8 mouse cellular contexts compared by ENCODE assay signal in genomic region chr13:107846621-107847178, GRCm38 (mm10).
DNase-seq lines count a peak whose midpoint lies in the region; ATAC-seq and TF ChIP-seq lines count a peak whose summit lies in the region.

No protein-coding gene starts in this region.

- no peak for DNase-seq in heart, postnatal 36 days
- DNase-seq in embryonic facial prominence, embryonic 14.5 days (ENCODE audit: low spot score), result peak; percentile 86
- DNase-seq in midbrain, embryonic 11.5 days (ENCODE audit: low spot score, missing footprints), result peak; percentile 87
- no peak for DNase-seq in cerebellum, postnatal 4 days (ENCODE audit: low spot score in 2 of 2)
- no peak for DNase-seq in urinary bladder, postnatal 4 days (ENCODE audit: low spot score in 2 of 2)

- no peak overlapping the region for H3K9ac ChIP-seq in heart, embryonic 11.5 days (ENCODE audit: low read depth, low read length)
- peak overlapping the region; percentile 47 for H3K9ac ChIP-seq in embryonic facial prominence, embryonic 14.5 days (ENCODE audit: low read depth, low read length)
- peak overlapping the region; percentile 37; the same call in 1 of the 2 replicates for H3K9ac ChIP-seq in intestine, postnatal 0 days (ENCODE audit: low read depth, low read length)
- H3K9ac ChIP-seq in midbrain, embryonic 11.5 days (ENCODE audit: low read length), result 0 out of 2 replicates have a peak overlapping the region, but pooled peaks have one; percentile 39

- no peaks in the 10 kb centered on the region for H3K9me3 ChIP-seq in heart, embryonic 11.5 days (replicated peaks; ENCODE audit: control insufficient read depth, low read length)
- H3K9me3 ChIP-seq in embryonic facial prominence, embryonic 14.5 days (ENCODE audit: control insufficient read depth, low read length), result no peaks in the 10 kb centered on the region
- no peaks in the 10 kb centered on the region for H3K9me3 ChIP-seq in intestine, postnatal 0 days (ENCODE audit: control insufficient read depth)
- no peaks in the 10 kb centered on the region for H3K9me3 ChIP-seq in midbrain, embryonic 11.5 days (ENCODE audit: control insufficient read depth, low read length)

- H3K4me3 ChIP-seq in heart, embryonic 11.5 days (ENCODE audit: low read depth, low read length), result no peak overlapping the region
- H3K4me3 ChIP-seq in embryonic facial prominence, embryonic 14.5 days (ENCODE audit: low read depth, low read length), result peak overlapping the region; percentile 26
- peak overlapping the region; percentile 34 for H3K4me3 ChIP-seq in intestine, postnatal 0 days (ENCODE audit: low read depth, low read length)
- H3K4me3 ChIP-seq in midbrain, embryonic 11.5 days (ENCODE audit: low read depth, low read length), result no peak overlapping the region

- no peak for TF ChIP-seq CTCF in intestine, postnatal 0 days (IDR thresholded peaks at IDR 0.05; ENCODE audit: low read depth)

- H3K27ac ChIP-seq in heart, embryonic 11.5 days (ENCODE audit: low read depth, low read length), result no peak overlapping the region
- H3K27ac ChIP-seq in embryonic facial prominence, embryonic 14.5 days (replicated peaks; ENCODE audit: low read depth, low read length), result peak overlapping the region; percentile 74
- H3K27ac ChIP-seq in intestine, postnatal 0 days (ENCODE audit: low read depth, low read length), result 0 out of 2 replicates have a peak overlapping the region, but pooled peaks have one; percentile 47
- peak overlapping the region; percentile 25 for H3K27ac ChIP-seq in midbrain, embryonic 11.5 days (ENCODE audit: low read depth, low read length)

- ATAC-seq in heart, embryonic 11.5 days (replicated peaks; ENCODE audit: insufficient number of reproducible peaks, low FRiP score, low TSS enrichment), result no peak
- ATAC-seq in embryonic facial prominence, embryonic 14.5 days (ENCODE audit: low read depth), result peak; percentile 77
- ATAC-seq in intestine, postnatal 0 days, result peak; percentile 67
- peak; percentile 62; the same call in 1 of the 2 replicates for ATAC-seq in midbrain, embryonic 11.5 days (ENCODE audit: low FRiP score)
- no peak for ATAC-seq in monocyte, adult 5-6 weeks (replicated peaks; ENCODE audit: insufficient number of reproducible peaks, low FRiP score, low TSS enrichment, poor library complexity, severe bottlenecking)

- intact Hi-C loops in heart, postnatal 36 days (cut with DNase I), result no loop called here

- 54% methylated on average over 10 of the region's 10 CpGs for WGBS in heart, embryonic 11.5 days (ENCODE audit: insufficient replicate concordance)
- 18% methylated on average over 10 of the region's 10 CpGs for WGBS in embryonic facial prominence, embryonic 14.5 days
- WGBS in intestine, postnatal 0 days, result 23% methylated on average over 10 of the region's 10 CpGs
- 34% methylated on average over 10 of the region's 10 CpGs for WGBS in midbrain, embryonic 11.5 days

- H3K36me3 ChIP-seq in heart, embryonic 11.5 days (ENCODE audit: control insufficient read depth, insufficient read depth, low read length), result no peaks in the 10 kb centered on the region
- H3K36me3 ChIP-seq in embryonic facial prominence, embryonic 14.5 days (ENCODE audit: control insufficient read depth, insufficient read depth, low read length), result no peaks in the 10 kb centered on the region
- H3K36me3 ChIP-seq in intestine, postnatal 0 days (ENCODE audit: control insufficient read depth, insufficient read depth), result no peaks in the 10 kb centered on the region
- no peaks in the 10 kb centered on the region for H3K36me3 ChIP-seq in midbrain, embryonic 11.5 days (ENCODE audit: control insufficient read depth, insufficient read depth, low read length)

- peak overlapping the region; percentile 34 for H3K4me2 ChIP-seq in heart, embryonic 11.5 days
- peak overlapping the region; percentile 54 for H3K4me2 ChIP-seq in embryonic facial prominence, embryonic 14.5 days (ENCODE audit: low read depth, low read length)
- H3K4me2 ChIP-seq in intestine, postnatal 0 days (replicated peaks; ENCODE audit: low read depth), result peak overlapping the region; percentile 63
- H3K4me2 ChIP-seq in midbrain, embryonic 11.5 days, result peak overlapping the region; percentile 20; the same call in 1 of the 2 replicates

- H3K27me3 ChIP-seq in heart, embryonic 11.5 days (ENCODE audit: control insufficient read depth, insufficient read depth, low read length), result no peaks in the 10 kb centered on the region
- H3K27me3 ChIP-seq in embryonic facial prominence, embryonic 14.5 days (replicated peaks; ENCODE audit: control insufficient read depth, insufficient read depth, low read length), result no peaks in the 10 kb centered on the region
- no peaks in the 10 kb centered on the region for H3K27me3 ChIP-seq in intestine, postnatal 0 days (replicated peaks; ENCODE audit: control insufficient read depth, insufficient read depth, low read length)
- H3K27me3 ChIP-seq in midbrain, embryonic 11.5 days (ENCODE audit: control insufficient read depth, insufficient read depth, low read length), result no peaks in the 10 kb centered on the region

- H3K4me1 ChIP-seq in heart, embryonic 11.5 days (ENCODE audit: control insufficient read depth, insufficient read depth, low read length), result peaks cover 55% of the 10 kb centered on the region
- peaks cover 38% of the 10 kb centered on the region for H3K4me1 ChIP-seq in embryonic facial prominence, embryonic 14.5 days (ENCODE audit: control insufficient read depth, insufficient read depth, low read length)
- H3K4me1 ChIP-seq in intestine, postnatal 0 days (replicated peaks; ENCODE audit: control insufficient read depth, insufficient read depth, low read length), result 0 out of 2 replicates have a peak, but pooled peaks cover 5% of the 10 kb centered on the region
- H3K4me1 ChIP-seq in midbrain, embryonic 11.5 days (ENCODE audit: control insufficient read depth, insufficient read depth, low read length), result peaks cover 32% of the 10 kb centered on the region

Comparison
In these comparisons a context has a peak if more than half of its experiments do, and no peak if none do; other contexts are left out.
1. ATAC-seq: peak in embryonic facial prominence, embryonic 14.5 days (single experiment), intestine, postnatal 0 days (single experiment) and midbrain, embryonic 11.5 days (single experiment); none in heart, embryonic 11.5 days (single experiment) and monocyte, adult 5-6 weeks (single experiment).
2. H3K4me3 ChIP-seq: peak in embryonic facial prominence, embryonic 14.5 days (single experiment) and intestine, postnatal 0 days (single experiment); none in heart, embryonic 11.5 days (single experiment) and midbrain, embryonic 11.5 days (single experiment).
3. DNase-seq: peak in embryonic facial prominence, embryonic 14.5 days (single experiment) and midbrain, embryonic 11.5 days (single experiment); none in heart, postnatal 36 days (0 of 2), cerebellum, postnatal 4 days (0 of 2) and urinary bladder, postnatal 4 days (0 of 2).
4. Peak in every context shown above with its lines, with median percentiles within 50 percentile points of each other: H3K4me2 ChIP-seq.